Mouse (Mus musculus) CH12.LX (cell line): Measurements from ENCODE around the gene Vmn2r118.

ENCODE experiments used
- CTCF ChIP-seq, 2 experiments: IDR thresholded peaks in 1 of 2; conservative IDR thresholded peaks in 1 of 2; 2 replicates each; pipeline ENCODE4 v1.5.1; 2011 to 2012; ENCODE audit warnings: low read depth in 2 of 2, low read length in 2 of 2, improper control_type of control experiment in 1 of 2, inconsistent platforms in 1 of 2, mild to moderate bottlenecking in 1 of 2, moderate library complexity in 1 of 2
- E2F4 ChIP-seq: IDR thresholded peaks from 2 replicates; pipeline ENCODE4 v1.6.1; 2011; ENCODE audit warnings: low read depth, low read length, improper control_type of control experiment; ENCODE audit not compliant: insufficient replicate concordance
- EP300 ChIP-seq: IDR thresholded peaks from 2 replicates; pipeline ENCODE4 v1.6.1; 2011; ENCODE audit warnings: low read length, improper control_type of control experiment
- ETS1 ChIP-seq: conservative IDR thresholded peaks from 2 replicates; pipeline ENCODE4 v1.6.1; 2012; ENCODE audit warnings: low read depth, mild to moderate bottlenecking, inconsistent platforms, low read length, improper control_type of control experiment, moderate library complexity
- JUND ChIP-seq: conservative IDR thresholded peaks from 2 replicates; pipeline ENCODE4 v1.6.1; 2011; ENCODE audit warnings: low read depth, low read length, improper control_type of control experiment
- KAT2A ChIP-seq: IDR thresholded peaks from 2 replicates; pipeline ENCODE4 v1.6.1; 2012; ENCODE audit warnings: low read length, improper control_type of control experiment, inconsistent platforms; ENCODE audit not compliant: insufficient replicate concordance
- POLR2A ChIP-seq: IDR thresholded peaks from 2 replicates; pipeline ENCODE4 v1.6.1; 2011; ENCODE audit warnings: low read depth, mild to moderate bottlenecking, improper control_type of control experiment, low read length
- POLR2AphosphoS2 ChIP-seq: IDR thresholded peaks from 2 replicates; pipeline ENCODE4 v1.6.1; 2011; ENCODE audit warnings: low read depth, low read length, improper control_type of control experiment
- RAD21 ChIP-seq: IDR thresholded peaks from 2 replicates; pipeline ENCODE4 v1.6.1; 2011; ENCODE audit warnings: low read depth, mild to moderate bottlenecking, low read length, improper control_type of control experiment, moderate library complexity
- USF2 ChIP-seq: conservative IDR thresholded peaks from 2 replicates; pipeline ENCODE4 v1.6.1; 2011; ENCODE audit warnings: low read depth, low read length, improper control_type of control experiment
- ZKSCAN1 ChIP-seq: IDR thresholded peaks from 2 replicates; pipeline ENCODE4 v1.6.1; 2012; ENCODE audit warnings: low read depth, inconsistent platforms, low read length, improper control_type of control experiment, borderline replicate concordance

GRCm38 (mm10) chr17:55625092-55625491, at the start of gene Vmn2r118:
- TF ChIP-seq E2F4 = no peak
- TF ChIP-seq RAD21 = no peak
- TF ChIP-seq POLR2AphosphoS2 = no peak
- TF ChIP-seq USF2 = no peak
- no peak for TF ChIP-seq EP300
- TF ChIP-seq POLR2A = no peak
- no peak for TF ChIP-seq CTCF (conservative IDR thresholded peaks at IDR 0.05 in 1 of 2, IDR thresholded peaks at IDR 0.05 in 1 of 2; ENCODE audit: low read depth in 2 of 2, low read length in 2 of 2)
- TF ChIP-seq KAT2A = no peak
- no peak for TF ChIP-seq ETS1
- TF ChIP-seq ZKSCAN1 = no peak
- no peak for TF ChIP-seq JUND
